Comparison of ENCODE assay signal across 7 mouse cellular contexts in genomic region chr15:102470183-102470604, GRCm38 (mm10). TPM values are rescaled to one million over a fixed set of nuclear protein-coding genes. Genes with fewer than 3 reads are reported as not detected.
DNase-seq lines count a peak whose midpoint lies in the region; ATAC-seq and TF ChIP-seq lines count a peak whose summit lies in the region.

TSS of gene Pcbp2 (plus strand) at chr15:102470539.

- DNase-seq in adrenal gland, postnatal 10 days, result peak; percentile 98
- peak; percentile 98 for DNase-seq in embryonic facial prominence, embryonic 10.5 days (ENCODE audit: low spot score)
- peak; percentile 64 for DNase-seq in gonadal fat pad, adult 2 months (ENCODE audit: low read depth)
- DNase-seq in left cerebral cortex, postnatal 4 days, result peak; percentile 98

- TF ChIP-seq CTCF in intestine, postnatal 0 days (IDR thresholded peaks at IDR 0.05; ENCODE audit: low read depth), result peak; percentile 95
- peak; percentile 88; the same call in 1 of the 2 replicates for TF ChIP-seq CTCF in small intestine, adult 2 months (IDR thresholded peaks at IDR 0.05; ENCODE audit: extremely low read depth, insufficient read length, insufficient replicate concordance, low read depth, low read length)

- peaks cover 35% of the 10 kb centered on the region for H3K36me3 ChIP-seq in embryonic facial prominence, embryonic 10.5 days (replicated peaks)
- H3K36me3 ChIP-seq in intestine, postnatal 0 days (ENCODE audit: control insufficient read depth, insufficient read depth), result peaks cover 18% of the 10 kb centered on the region
- H3K36me3 ChIP-seq in midbrain, embryonic 12.5 days, result peaks cover 18% of the 10 kb centered on the region
- H3K36me3 ChIP-seq in small intestine, adult 2 months (ENCODE audit: control insufficient read depth, insufficient read depth, low read length), result peaks cover 28% of the 10 kb centered on the region

- peak within 1 kb of the TSS; percentile 95 for H3K4me3 ChIP-seq in embryonic facial prominence, embryonic 10.5 days
- H3K4me3 ChIP-seq in intestine, postnatal 0 days (ENCODE audit: low read depth, low read length), result peak within 1 kb of the TSS; percentile 80
- peak within 1 kb of the TSS; percentile 74 for H3K4me3 ChIP-seq in midbrain, embryonic 12.5 days
- peak within 1 kb of the TSS; percentile 98 for H3K4me3 ChIP-seq in small intestine, adult 2 months (ENCODE audit: low read depth, low read length)

- H3K9me3 ChIP-seq in embryonic facial prominence, embryonic 10.5 days, result 0 out of 2 replicates have a peak, but pooled peaks cover 3% of the 10 kb centered on the region
- H3K9me3 ChIP-seq in intestine, postnatal 0 days (ENCODE audit: control insufficient read depth), result no peaks in the 10 kb centered on the region
- H3K9me3 ChIP-seq in midbrain, embryonic 12.5 days, result 0 out of 2 replicates have a peak, but pooled peaks cover 3% of the 10 kb centered on the region

- H3K27ac ChIP-seq in embryonic facial prominence, embryonic 10.5 days (replicated peaks), result peak within 1 kb of the TSS; percentile 99
- peak within 1 kb of the TSS; percentile 94 for H3K27ac ChIP-seq in intestine, postnatal 0 days (ENCODE audit: low read depth, low read length)
- peak within 1 kb of the TSS; percentile 96 for H3K27ac ChIP-seq in midbrain, embryonic 12.5 days (replicated peaks)
- H3K27ac ChIP-seq in small intestine, adult 2 months (ENCODE audit: insufficient read depth, low read depth, low read length), result peak within 1 kb of the TSS; percentile 76

- H3K9ac ChIP-seq in intestine, postnatal 0 days (ENCODE audit: low read depth, low read length), result peak within 1 kb of the TSS; percentile 94
- peak within 1 kb of the TSS; percentile 94 for H3K9ac ChIP-seq in midbrain, embryonic 12.5 days (replicated peaks)

- peak within 1 kb of the TSS; percentile 63 for H3K4me2 ChIP-seq in intestine, postnatal 0 days (replicated peaks; ENCODE audit: low read depth)
- peak within 1 kb of the TSS; percentile 62 for H3K4me2 ChIP-seq in midbrain, embryonic 12.5 days (replicated peaks)

- H3K4me1 ChIP-seq in embryonic facial prominence, embryonic 10.5 days, result peaks cover 17% of the 10 kb centered on the region
- H3K4me1 ChIP-seq in intestine, postnatal 0 days (replicated peaks; ENCODE audit: control insufficient read depth, insufficient read depth, low read length), result no peaks in the 10 kb centered on the region
- peaks cover 16% of the 10 kb centered on the region for H3K4me1 ChIP-seq in midbrain, embryonic 12.5 days
- H3K4me1 ChIP-seq in small intestine, adult 2 months (ENCODE audit: control insufficient read depth, insufficient read depth, insufficient read length, low read length), result peaks cover 4% of the 10 kb centered on the region; the same call in 1 of the 2 replicates

- ATAC-seq in intestine, postnatal 0 days, result peak; percentile 98
- ATAC-seq in midbrain, embryonic 12.5 days (ENCODE audit: low FRiP score, low read depth), result peak; percentile 99

- WGBS in embryonic facial prominence, embryonic 10.5 days, result under 1% methylated on average over 36 of the region's 40 CpGs
- WGBS in intestine, postnatal 0 days, result under 1% methylated on average over 36 of the region's 40 CpGs
- WGBS in midbrain, embryonic 12.5 days, result under 1% methylated on average over 34 of the region's 40 CpGs
- 1% methylated on average over 35 of the region's 40 CpGs for WGBS in small intestine, adult 2 months

- peak; percentile 66; the same call in 1 of the 2 replicates for TF ChIP-seq POLR2A in small intestine, adult 2 months (IDR thresholded peaks at IDR 0.05; ENCODE audit: low read depth, low read length)

- no peaks in the 10 kb centered on the region for H3K27me3 ChIP-seq in embryonic facial prominence, embryonic 10.5 days (replicated peaks; ENCODE audit: low read depth, poor library complexity, severe bottlenecking)
- H3K27me3 ChIP-seq in intestine, postnatal 0 days (replicated peaks; ENCODE audit: control insufficient read depth, insufficient read depth, low read length), result no peaks in the 10 kb centered on the region
- H3K27me3 ChIP-seq in midbrain, embryonic 12.5 days, result no peaks in the 10 kb centered on the region
- no peaks in the 10 kb centered on the region for H3K27me3 ChIP-seq in small intestine, adult 2 months (ENCODE audit: control insufficient read depth, insufficient read depth, low read length)

- intact Hi-C loops in left cerebral cortex, postnatal 4 days (cut with DNase I), result no loop called here

RNA-seq across cellular contexts. Expression of gene Pcbp2, which starts in this region (rescaled TPM):
- 100 to 1,000 TPM; 703 to 724 TPM for total RNA-seq in adrenal gland, postnatal 10 days (2021)
- polyA plus RNA-seq in embryonic facial prominence, embryonic 10.5 days (2016; fragmentation: Nextera tagmentation; extraction: Ambion mirVana), result 206 and 217 TPM in 2 replicates
- polyA plus RNA-seq in gonadal fat pad, adult 2 months (2012; rRNA removed), result 357 and 485 TPM in 2 replicates
- 109 and 115 TPM in 2 replicates for polyA plus RNA-seq in intestine, postnatal 0 days (2015; fragmentation: Nextera tagmentation; extraction: Ambion mirVana)
- total RNA-seq in left cerebral cortex, postnatal 4 days (2021), result 100 to 1,000 TPM; 546 to 548 TPM
- 168 and 186 TPM in 2 replicates for polyA plus RNA-seq in midbrain, embryonic 12.5 days (2016; fragmentation: Nextera tagmentation; extraction: Ambion mirVana)
- 215 and 442 TPM in 2 replicates for polyA plus RNA-seq in small intestine, adult 2 months (2012; rRNA removed)

Comparison
In these comparisons a context has a peak if more than half of its experiments do, and no peak if none do; other contexts are left out.
1. Peak in every context shown above with its lines: DNase-seq, ATAC-seq, H3K4me3 ChIP-seq and H3K27ac ChIP-seq.